Mouse (Mus musculus) forebrain, postnatal 0 days (tissue): ENCODE data around the gene Cfap77. TPM values are rescaled to one million over a fixed set of nuclear protein-coding genes. Genes with fewer than 3 reads are reported as not detected.

ENCODE experiments used
- ATAC-seq: fragments of 200-750 bp; cut with Nextera tagmentation; 2 replicates; pipeline ENCODE4 v1.8.0; 2017; ENCODE audit warnings: mild to moderate bottlenecking, moderate library complexity
- DNase-seq: peaks from one replicate; pipeline ENCODE4 v3.0.0-alpha.2; 2015
- H3K27ac ChIP-seq: fragments of 300-500 bp; sonication (generic); 2 replicates; pipeline ENCODE4 v1.5.1; 2014; ENCODE audit warnings: low read depth, mild to moderate bottlenecking, antibody characterized with exemption, low read length, moderate library complexity, mixed read lengths
- H3K27me3 ChIP-seq: fragments of 300-500 bp; sonication (generic); 2 replicates; pipeline ENCODE4 v1.6.1; 2014; ENCODE audit warnings: mild to moderate bottlenecking, low read length, mixed read lengths; ENCODE audit not compliant: insufficient read depth
- H3K36me3 ChIP-seq: fragments of 300-500 bp; sonication (generic); 2 replicates; pipeline ENCODE4 v1.6.1; 2014; ENCODE audit warnings: mild to moderate bottlenecking, moderate library complexity; ENCODE audit not compliant: insufficient read depth
- H3K4me1 ChIP-seq: fragments of 300-500 bp; sonication (generic); 2 replicates; pipeline ENCODE4 v1.6.1; 2014; ENCODE audit warnings: antibody characterized with exemption; ENCODE audit not compliant: insufficient read depth
- H3K4me2 ChIP-seq: fragments of 300-500 bp; sonication (generic); 2 replicates; pipeline ENCODE4 v1.6.1; 2014; ENCODE audit warnings: low read depth, mild to moderate bottlenecking, moderate library complexity
- H3K4me3 ChIP-seq: fragments of 300-500 bp; sonication (generic); 2 replicates; pipeline ENCODE4 v1.5.1; 2014; ENCODE audit warnings: low read depth, low read length, mixed read lengths
- H3K9ac ChIP-seq: fragments of 300-500 bp; sonication (generic); 2 replicates; pipeline ENCODE4 v1.6.1; 2014; ENCODE audit warnings: mild to moderate bottlenecking
- H3K9me3 ChIP-seq: fragments of 300-500 bp; sonication (generic); 2 replicates; pipeline ENCODE4 v1.6.1; 2016; ENCODE audit warnings: low read length
- CTCF ChIP-seq: sonication (generic); IDR thresholded peaks from 2 replicates; pipeline ENCODE4 v1.5.1; 2016; ENCODE audit warnings: antibody characterized with exemption, control low read depth, low read depth
- WGBS: fragments of 180-500 bp; shearing (Covaris S2); extraction: QIAGEN DNeasy Blood & Tissue Kit; methylation state at CpG from one replicate; pipeline ENCODE4 v1.1.7; 2014; 5-methylcytosine and 5-hydroxymethylcytosine counted together
- polyA plus RNA-seq: library from polyadenylated mRNA; unstranded; fragments of >200 nt; fragmentation: Nextera tagmentation; extraction: Ambion mirVana; gene quantifications from 2 replicates; pipeline ENCODE4 v1.2.1, GENCODE M21; 2015
- total RNA-seq: library from RNA; depleted of rRNA; stranded (reverse); fragments of >200 nt; gene quantifications from 2 replicates; pipeline ENCODE4 v1.2.3, GENCODE M21; 2014

The Cfap77 gene
- total and polyA plus RNA-seq, 2 experiments from 2014 or later, result 0.57 to 0.59 TPM

DNA sequence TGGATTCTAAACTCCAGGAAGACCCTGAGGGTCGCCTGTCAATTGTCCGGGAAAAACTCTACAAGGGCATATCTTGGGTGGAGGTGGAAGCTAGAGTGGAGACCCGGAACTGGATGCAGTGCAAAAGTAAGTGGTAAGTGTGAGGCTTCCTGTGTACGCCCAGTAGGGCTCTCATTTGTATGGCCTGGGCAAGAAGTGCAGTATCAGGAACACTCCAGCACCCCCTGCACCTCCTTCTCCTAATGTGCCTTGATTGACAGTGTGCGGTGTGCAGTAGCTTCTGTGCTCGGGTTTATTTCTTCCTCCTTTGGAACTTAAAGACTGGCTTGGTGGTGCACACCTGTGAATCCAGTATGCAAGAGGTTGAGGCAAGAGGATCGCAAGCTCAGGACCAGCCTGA is 19.8 kb upstream of the Cfap77 start:
- Histone ChIP-seq H3K9me3 (no peaks in the 10 kb centered on the region), H3K27me3 (no peaks in the 10 kb centered on the region), H3K4me1 (no peaks in the 10 kb centered on the region), H3K27ac (no peak overlapping the region), H3K9ac (no peak overlapping the region), H3K4me2 (no peak overlapping the region), H3K4me3 (no peak overlapping the region), H3K36me3 (peaks cover 71% of the 10 kb centered on the region)
- no peak for TF ChIP-seq CTCF
- ATAC-seq (no peak), DNase-seq (no peak)
- 94% methylated on average over 7 of the region's 7 CpGs for WGBS

DNA sequence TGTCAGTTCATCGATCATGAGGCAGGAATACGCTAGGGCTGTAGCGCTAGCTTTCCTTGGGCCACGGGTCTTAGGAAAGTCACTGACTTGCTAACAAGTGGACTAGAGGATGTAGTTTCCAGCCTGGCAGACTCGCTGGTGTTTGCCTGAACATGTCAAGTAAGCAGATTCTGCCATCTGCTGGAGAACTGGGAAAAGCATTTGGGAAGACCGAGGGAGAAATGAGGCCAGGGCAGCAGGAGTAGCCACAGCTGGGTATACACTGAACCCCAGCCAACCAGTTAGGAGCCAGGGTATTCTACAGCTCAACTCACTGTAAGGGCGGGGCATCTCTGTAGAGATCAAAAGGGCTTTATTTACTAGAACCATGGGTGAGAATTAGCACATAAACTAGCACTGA is 11.5 kb upstream of the Cfap77 start:
- Histone ChIP-seq H3K4me3 (no peak overlapping the region), H3K9me3 (no peaks in the 10 kb centered on the region), H3K4me2 (no peak overlapping the region), H3K9ac (no peak overlapping the region), H3K4me1 (no peaks in the 10 kb centered on the region), H3K36me3 (peaks cover 42% of the 10 kb centered on the region), H3K27ac (no peak overlapping the region), H3K27me3 (no peaks in the 10 kb centered on the region)
- peak; percentile 69 for DNase-seq
- 57% methylated on average over 7 of the region's 7 CpGs for WGBS
- peak; percentile 80 for TF ChIP-seq CTCF
- no peak for ATAC-seq

DNA sequence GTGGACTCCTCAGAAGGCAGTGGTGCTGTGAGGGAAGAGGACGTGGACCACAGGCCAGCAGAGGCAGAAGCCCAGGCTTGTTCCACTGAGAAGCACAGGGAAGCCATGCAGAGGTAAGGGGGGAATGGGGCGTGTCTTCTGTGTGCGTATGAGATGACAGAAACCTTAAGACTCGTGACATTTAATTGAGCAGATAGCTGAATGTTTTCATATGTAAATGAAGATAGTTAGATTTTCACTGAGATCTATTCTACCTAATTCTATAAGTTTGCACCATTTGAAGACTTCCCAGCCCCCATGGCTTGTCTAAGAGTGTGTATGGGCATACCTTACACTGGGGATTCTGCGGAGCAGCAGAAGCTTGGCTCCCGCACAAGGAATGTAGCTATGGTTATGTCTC is 10.9 kb upstream of the Cfap77 start:
- ATAC-seq, result no peak
- Histone ChIP-seq H3K9me3 (no peaks in the 10 kb centered on the region), H3K9ac (no peak overlapping the region), H3K27me3 (no peaks in the 10 kb centered on the region), H3K27ac (no peak overlapping the region), H3K36me3 (peaks cover 36% of the 10 kb centered on the region), H3K4me1 (peaks cover 3% of the 10 kb centered on the region; the same call in 1 of the 2 replicates), H3K4me3 (no peak overlapping the region), H3K4me2 (no peak overlapping the region)
- no peak for TF ChIP-seq CTCF
- no peak for DNase-seq
- WGBS, result 80% methylated on average over 6 of the region's 6 CpGs

DNA sequence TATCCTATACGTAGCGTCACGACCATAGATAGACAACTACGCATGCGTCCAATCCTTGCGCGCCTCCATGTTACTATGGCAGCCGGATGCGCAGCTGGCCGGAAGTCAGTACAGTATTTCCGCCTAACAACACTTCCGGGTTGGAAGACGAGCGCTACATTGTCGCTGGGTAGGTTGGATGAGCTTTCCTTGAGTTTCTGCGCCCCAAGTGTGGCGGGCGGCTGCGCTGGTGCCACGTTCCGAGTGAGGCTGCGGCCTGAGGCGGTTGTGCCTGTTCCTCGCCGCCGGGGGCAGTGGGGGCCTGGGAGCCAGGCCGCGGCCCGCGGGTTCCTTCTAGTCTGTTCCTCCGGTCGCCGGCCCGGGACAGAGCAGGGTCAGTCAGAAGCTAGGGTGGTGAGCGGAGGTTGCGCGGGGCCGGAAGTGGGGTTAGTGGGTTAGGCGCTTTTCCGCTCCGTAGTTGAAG is 5.3 kb upstream of the Cfap77 start, which contains the start of gene Ttf1:
TSS of gene Ttf1 (plus strand) at position 128 of the 463 bp plus-strand sequence.
- ATAC-seq (peak; percentile 99), DNase-seq (peak; percentile 97)
- H3K36me3 ChIP-seq, result 0 out of 2 replicates have a peak, but pooled peaks cover 5% of the 10 kb centered on the region
- peak within 1 kb of the TSS; percentile 83 for H3K27ac ChIP-seq
- peak within 1 kb of the TSS; percentile 81 for H3K4me2 ChIP-seq
- no peaks in the 10 kb centered on the region for H3K9me3 ChIP-seq
- peak within 1 kb of the TSS; percentile 88 for H3K4me3 ChIP-seq
- H3K9ac ChIP-seq, result peak within 1 kb of the TSS; percentile 62
- WGBS, result under 1% methylated on average over 41 of the region's 41 CpGs
- H3K27me3 ChIP-seq, result peaks cover 12% of the 10 kb centered on the region
- TF ChIP-seq CTCF, result peak; percentile 31
- peaks cover 6% of the 10 kb centered on the region; the same call in 1 of the 2 replicates for H3K4me1 ChIP-seq

DNA sequence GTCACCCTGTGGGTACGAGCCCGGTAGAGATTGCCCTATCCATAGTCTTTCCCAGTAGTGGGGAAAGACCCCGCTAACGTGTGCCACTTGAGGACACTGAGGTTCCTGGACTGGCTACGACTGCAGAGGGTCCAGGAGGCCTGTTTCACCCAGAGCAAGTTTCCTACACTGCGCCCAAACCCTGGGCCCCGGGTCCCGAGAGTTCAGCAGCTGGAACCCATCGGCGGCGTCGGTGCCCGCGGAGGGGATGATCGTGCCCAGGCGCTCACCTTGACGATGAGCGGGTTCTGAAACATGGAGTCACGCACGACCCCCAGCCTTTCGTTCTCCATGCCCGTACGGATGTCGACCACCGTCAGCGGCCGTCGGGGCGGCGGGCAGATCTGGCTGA is 326 bp downstream of the Cfap77 start:
- no peak overlapping the region for H3K27ac ChIP-seq
- no peaks in the 10 kb centered on the region for H3K36me3 ChIP-seq
- ATAC-seq (no peak), DNase-seq (no peak)
- no peaks in the 10 kb centered on the region for H3K4me1 ChIP-seq
- 2% methylated on average over 30 of the region's 30 CpGs for WGBS
- H3K4me2 ChIP-seq, result peak overlapping the region; percentile 82
- H3K9ac ChIP-seq, result no peak overlapping the region; the same call in 1 of the 2 replicates
- H3K9me3 ChIP-seq, result no peaks in the 10 kb centered on the region
- TF ChIP-seq CTCF, result no peak
- H3K4me3 ChIP-seq, result peak overlapping the region; percentile 55
- H3K27me3 ChIP-seq, result peaks cover 32% of the 10 kb centered on the region

DNA sequence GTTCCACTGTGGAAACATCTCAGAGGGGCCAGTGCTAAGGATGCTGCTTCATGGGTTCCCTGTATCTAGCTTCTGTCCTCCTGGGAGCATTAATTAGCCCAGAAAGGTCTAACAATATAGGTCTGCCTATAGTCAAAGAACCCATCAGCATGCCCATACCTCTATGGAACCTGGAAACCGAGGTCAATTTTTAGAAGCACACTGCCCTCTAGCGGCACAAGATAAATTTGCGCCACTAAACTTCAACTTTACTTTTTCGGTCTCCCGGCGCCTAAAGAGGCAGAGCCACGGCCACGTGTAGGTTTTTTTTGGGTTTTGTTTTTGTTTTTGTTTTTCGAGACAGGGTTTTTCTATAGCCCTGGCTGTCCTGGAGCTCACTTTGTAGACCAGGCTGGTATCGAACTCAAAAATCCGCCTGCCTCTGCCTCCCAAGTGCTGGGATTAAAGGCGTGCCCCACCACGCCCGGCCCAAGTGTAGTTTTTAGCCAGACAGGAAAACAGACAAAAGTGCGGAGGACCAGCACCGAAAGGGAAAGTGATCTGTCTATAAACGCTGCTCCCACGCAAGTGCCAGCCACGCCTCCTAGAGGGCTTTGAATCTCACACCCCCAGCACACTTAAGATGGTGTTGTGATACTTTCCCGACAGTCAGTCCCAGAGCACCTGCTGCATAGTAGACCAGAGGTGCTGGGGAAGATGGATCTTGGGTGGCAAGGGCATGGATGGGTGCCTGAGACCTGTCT is 893 bp downstream of the Cfap77 start:
- Histone ChIP-seq H3K4me3 (peak overlapping the region; percentile 55; the same call in 1 of the 2 replicates), H3K4me1 (no peaks in the 10 kb centered on the region), H3K36me3 (no peaks in the 10 kb centered on the region), H3K9me3 (no peaks in the 10 kb centered on the region), H3K9ac (no peak overlapping the region), H3K27me3 (peaks cover 32% of the 10 kb centered on the region), H3K27ac (no peak overlapping the region), H3K4me2 (peak overlapping the region; percentile 82)
- peak; percentile 80 for TF ChIP-seq CTCF
- 3% methylated on average over 20 of the region's 20 CpGs for WGBS
- ATAC-seq, result peak; percentile 59; the same call in 1 of the 2 replicates
- peak; percentile 85 for DNase-seq

DNA sequence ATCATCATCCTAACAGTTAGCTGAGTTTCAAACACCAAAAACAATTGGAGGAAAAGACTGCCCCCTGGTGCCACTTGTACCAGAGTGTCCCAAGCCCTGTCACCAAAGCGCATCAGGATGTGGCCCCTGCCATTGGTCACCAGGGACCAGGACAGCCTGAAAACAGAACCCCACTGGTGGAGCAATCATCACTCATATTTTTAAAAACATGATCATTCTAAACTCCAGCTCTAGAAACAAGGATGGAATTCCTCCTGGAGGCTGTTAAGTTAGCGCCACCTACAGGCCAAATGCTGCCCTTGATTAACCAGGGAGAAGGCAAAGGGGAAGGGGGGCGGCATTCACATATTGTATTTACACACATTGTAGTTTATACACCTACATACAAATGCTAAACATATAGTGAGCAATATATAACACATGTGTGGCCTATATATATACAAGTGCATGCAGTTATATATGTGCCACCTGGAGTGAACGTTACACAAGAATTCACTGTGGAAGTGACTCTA is 1.9 kb downstream of the Cfap77 start:
- H3K9me3 ChIP-seq, result no peaks in the 10 kb centered on the region
- no peaks in the 10 kb centered on the region for H3K4me1 ChIP-seq
- peak; percentile 83 for TF ChIP-seq CTCF
- H3K27ac ChIP-seq, result no peak overlapping the region
- H3K27me3 ChIP-seq, result peaks cover 32% of the 10 kb centered on the region
- no peak overlapping the region for H3K4me2 ChIP-seq
- peak; percentile 82 for DNase-seq
- H3K36me3 ChIP-seq, result no peaks in the 10 kb centered on the region
- WGBS, result 31% methylated on average over 4 of the region's 4 CpGs
- ATAC-seq, result peak; percentile 38; the same call in 1 of the 2 replicates
- no peak overlapping the region for H3K4me3 ChIP-seq
- H3K9ac ChIP-seq, result no peak overlapping the region
